8 mouse cellular contexts compared by ENCODE assay signal in the genomic region with DNA sequence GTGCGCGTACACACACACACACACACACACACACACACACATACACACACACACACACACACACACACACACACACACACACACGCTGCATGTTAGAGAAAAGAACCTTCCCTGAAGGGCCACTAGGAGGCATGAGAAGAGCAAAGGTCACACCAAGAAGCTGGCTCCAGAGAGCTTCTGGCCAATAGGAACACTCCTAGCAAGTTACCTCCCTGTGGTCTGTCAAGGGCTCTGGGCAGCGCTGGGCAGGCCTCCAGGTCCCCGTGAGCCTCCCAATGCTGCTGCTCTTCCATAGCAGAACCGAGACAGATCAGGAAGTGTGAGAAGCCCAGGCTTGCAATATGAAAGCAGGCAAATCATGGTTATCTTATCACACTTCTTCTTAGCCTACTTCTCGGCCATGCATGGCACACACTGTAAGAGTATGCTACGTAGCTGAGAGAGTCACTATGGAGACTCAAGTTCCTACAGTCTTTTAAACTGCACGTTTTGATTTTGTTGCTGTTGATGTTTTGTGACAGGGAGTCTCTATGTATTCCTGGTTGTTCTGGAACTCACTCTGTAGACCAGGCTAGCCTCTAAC. TPM values are rescaled to one million over a fixed set of nuclear protein-coding genes. Genes with fewer than 3 reads are reported as not detected.
A peak's percentile ranks its signal among the peaks of the same experiment; 100 is the strongest.
DNase-seq lines count a peak whose midpoint lies in the region; ATAC-seq lines count a peak whose summit lies in the region.

No protein-coding gene starts in this region.

- DNase-seq in hindbrain, embryonic 10.5 days (ENCODE audit: low spot score), result peak; percentile 26
- DNase-seq in adrenal gland, adult 18-20 months (ENCODE audit: low spot score in 2 of 2), result peak; percentile 24 to 35
- peak; percentile 75 for DNase-seq in liver
- DNase-seq in retina, postnatal 1 day, result peak; percentile 32
- no peak for DNase-seq in right cerebral cortex, postnatal 4 days

- no peaks in the 10 kb centered on the region for H3K9me3 ChIP-seq in hindbrain, embryonic 10.5 days
- H3K9me3 ChIP-seq in hindbrain, embryonic 12.5 days (replicated peaks), result no peaks in the 10 kb centered on the region
- no peaks in the 10 kb centered on the region for H3K9me3 ChIP-seq in heart, embryonic 13.5 days
- no peaks in the 10 kb centered on the region for H3K9me3 ChIP-seq in hindbrain, embryonic 13.5 days

- H3K4me1 ChIP-seq in hindbrain, embryonic 10.5 days (replicated peaks), result no peaks in the 10 kb centered on the region
- no peaks in the 10 kb centered on the region for H3K4me1 ChIP-seq in hindbrain, embryonic 12.5 days
- peaks cover 5% of the 10 kb centered on the region for H3K4me1 ChIP-seq in heart, embryonic 13.5 days
- H3K4me1 ChIP-seq in hindbrain, embryonic 13.5 days (replicated peaks), result no peaks in the 10 kb centered on the region

- H3K36me3 ChIP-seq in hindbrain, embryonic 10.5 days, result no peaks in the 10 kb centered on the region
- no peaks in the 10 kb centered on the region for H3K36me3 ChIP-seq in hindbrain, embryonic 12.5 days
- H3K36me3 ChIP-seq in heart, embryonic 13.5 days, result no peaks in the 10 kb centered on the region
- no peaks in the 10 kb centered on the region for H3K36me3 ChIP-seq in hindbrain, embryonic 13.5 days

- no peaks in the 10 kb centered on the region for H3K27me3 ChIP-seq in hindbrain, embryonic 10.5 days (ENCODE audit: insufficient read depth, poor library complexity, severe bottlenecking)
- H3K27me3 ChIP-seq in hindbrain, embryonic 12.5 days, result no peaks in the 10 kb centered on the region
- no peaks in the 10 kb centered on the region for H3K27me3 ChIP-seq in heart, embryonic 13.5 days (replicated peaks)
- H3K27me3 ChIP-seq in hindbrain, embryonic 13.5 days, result no peaks in the 10 kb centered on the region

- H3K4me3 ChIP-seq in hindbrain, embryonic 10.5 days, result no peak overlapping the region
- no peak overlapping the region for H3K4me3 ChIP-seq in hindbrain, embryonic 12.5 days
- no peak overlapping the region for H3K4me3 ChIP-seq in heart, embryonic 13.5 days
- no peak overlapping the region for H3K4me3 ChIP-seq in hindbrain, embryonic 13.5 days

- no peak overlapping the region for H3K9ac ChIP-seq in hindbrain, embryonic 12.5 days
- no peak overlapping the region for H3K9ac ChIP-seq in heart, embryonic 13.5 days
- H3K9ac ChIP-seq in hindbrain, embryonic 13.5 days, result no peak overlapping the region

- WGBS in hindbrain, embryonic 10.5 days, result 63% methylated on average over 9 of the region's 9 CpGs
- 55% methylated on average over 7 of the region's 9 CpGs for whole genome bisulfite sequencing in hindbrain, embryonic 12.5 days
- WGBS in heart, embryonic 13.5 days, result 31% methylated on average over 8 of the region's 9 CpGs
- 61% methylated on average over 9 of the region's 9 CpGs for WGBS in hindbrain, embryonic 13.5 days

- no peak for ATAC-seq in hindbrain, embryonic 12.5 days (ENCODE audit: low FRiP score)
- ATAC-seq in heart, embryonic 13.5 days (ENCODE audit: extremely low read depth, insufficient number of reproducible peaks, low FRiP score, low TSS enrichment), result no peak
- ATAC-seq in hindbrain, embryonic 13.5 days (ENCODE audit: low FRiP score), result no peak

- no peak overlapping the region for H3K4me2 ChIP-seq in hindbrain, embryonic 12.5 days (replicated peaks)
- peak overlapping the region; percentile 24; the same call in 1 of the 2 replicates for H3K4me2 ChIP-seq in heart, embryonic 13.5 days
- H3K4me2 ChIP-seq in hindbrain, embryonic 13.5 days, result no peak overlapping the region

- H3K27ac ChIP-seq in hindbrain, embryonic 10.5 days, result no peak overlapping the region
- H3K27ac ChIP-seq in hindbrain, embryonic 12.5 days, result no peak overlapping the region
- no peak overlapping the region for H3K27ac ChIP-seq in heart, embryonic 13.5 days (replicated peaks)
- no peak overlapping the region for H3K27ac ChIP-seq in hindbrain, embryonic 13.5 days

RNA-seq across cellular contexts. Expression of gene Kcng3, which starts 13.6 kb away (rescaled TPM):
- polyA plus RNA-seq in hindbrain, embryonic 10.5 days (2016; fragmentation: Nextera tagmentation; extraction: Ambion mirVana), result not detected in 2 replicates
- polyA plus RNA-seq in hindbrain, embryonic 12.5 days (2016; fragmentation: Nextera tagmentation; extraction: Ambion mirVana), result 0.09 and 0.14 TPM in 2 replicates
- 10 to 100 TPM in 1 of 2 experiments, 1 to 10 TPM in 1; 9.7 to 10.9 TPM for total RNA-seq in adrenal gland, adult 18-20 months (2021)
- polyA plus RNA-seq in heart, embryonic 13.5 days (2015; fragmentation: Nextera tagmentation; extraction: Ambion mirVana), result not detected in 2 replicates
- polyA plus RNA-seq in hindbrain, embryonic 13.5 days (2015; fragmentation: Nextera tagmentation; extraction: Ambion mirVana), result 0.08 TPM in 1 of 2 replicates, not detected in the other
